Mouse (Mus musculus) C2C12 (cell line): ENCODE measurements around the gene Ptprn2.

Experiments
- CTCF ChIP-seq: IDR thresholded peaks from one replicate; pipeline ENCODE4 v1.5.1; 2011; ENCODE audit not compliant: control insufficient read depth, insufficient read depth, insufficient read length
- MYOG ChIP-seq: IDR thresholded peaks from one replicate; pipeline ENCODE4 v1.6.1; 2011; ENCODE audit not compliant: control insufficient read depth, insufficient read length; ENCODE audit errors: extremely low read depth

GRCm38 (mm10) chr12:117162180-117162579 is 676.7 kb downstream of the Ptprn2 start:
- TF ChIP-seq CTCF (no peak), MYOG (no peak)
